Mouse (Mus musculus): Measurements from ENCODE around the gene Stox2. TPM values are rescaled to one million over a fixed set of nuclear protein-coding genes. Genes with fewer than 3 reads are reported as not detected.

Stox2 gene
- total RNA-seq (2023; ENCODE audit: inconsistent age), result 0.27 to 1.2 TPM (median 0.63 TPM) in 4 replicates

DNA sequence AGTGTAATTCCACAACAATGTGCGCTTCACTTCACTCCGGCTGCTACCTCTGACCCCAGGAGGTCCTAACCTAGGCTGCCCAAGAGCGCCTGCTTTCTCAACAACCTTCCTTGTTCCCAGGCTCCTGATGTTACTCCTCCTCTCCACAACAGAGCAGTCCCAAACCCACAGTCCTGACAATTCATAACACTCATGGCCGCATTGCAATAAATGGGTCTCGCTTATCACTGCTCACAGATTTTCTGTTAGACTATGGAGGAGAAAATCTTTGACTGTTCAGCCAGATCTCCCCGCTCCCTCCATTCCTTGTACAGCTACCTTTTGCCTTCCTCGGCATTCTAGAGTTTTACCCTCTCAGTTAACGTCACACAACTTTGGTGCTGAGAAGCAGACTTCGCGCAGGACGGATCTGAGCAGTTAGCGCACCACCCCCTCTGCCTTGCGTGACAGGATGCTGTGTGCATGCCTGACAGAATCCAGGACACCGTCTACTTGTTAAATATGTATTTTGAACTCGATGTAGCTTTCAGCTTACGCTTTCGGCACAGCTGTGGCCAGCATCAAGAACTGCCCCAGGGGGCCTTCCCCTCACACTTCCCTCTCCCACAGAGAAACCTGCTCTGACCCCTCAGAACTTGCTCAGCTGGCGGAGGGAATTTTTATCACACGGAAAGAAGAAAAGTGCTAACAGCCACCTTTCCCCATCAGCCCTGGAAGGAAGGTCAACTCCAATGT lies at the start of gene Stox2:
Stox2 (minus strand) TSS at position 51 of the 735 bp plus-strand sequence.

Other genes with a start within 250 kb of the Stox2 start
- 34.9 to 38.0 TPM (median 37.0 TPM) in 4 replicates for gene Trappc11, start 87.1 kb upstream of the Stox2 start, total RNA-seq (2023; ENCODE audit: inconsistent age)
- 20.5 to 27.3 TPM (median 22.8 TPM) in 4 replicates for gene Rwdd4a, start 87.3 kb upstream of the Stox2 start, total RNA-seq (2023; ENCODE audit: inconsistent age)
- 32.4 to 43.2 TPM (median 34.7 TPM) in 4 replicates for gene Ing2, start 229.2 kb upstream of the Stox2 start, total RNA-seq (2023; ENCODE audit: inconsistent age)

Measured in B cell, adult (primary cell).